Mouse (Mus musculus) MEL (cell line): ENCODE measurements at regions not wholly inside any gene's neighbourhood (a gene's known extent, or its start where the extent isn't known, plus 50 kb on each side); places are given as distances from the start of the nearest gene placed in this dataset.

ENCODE experiments used
- DNase-seq: peaks from one replicate; pipeline ENCODE4 v3.0.0; 2011; ENCODE audit warnings: low read depth, low spot score
- H3K27ac ChIP-seq: 2 replicates; pipeline ENCODE4 v1.5.1; 2012; ENCODE audit warnings: low read depth, mild to moderate bottlenecking, control low read depth, low read length, moderate library complexity; ENCODE audit not compliant: control insufficient read depth
- H3K27me3 ChIP-seq, 2 experiments: fragments of 150-350 bp in 1 of 2; sonication (generic) in 1 of 2; 2 replicates each; pipeline ENCODE4 v1.6.1; 2012; ENCODE audit warnings: low read length in 2 of 2, mild to moderate bottlenecking in 2 of 2, improper control_type of control experiment in 1 of 2, moderate library complexity in 1 of 2; ENCODE audit not compliant: insufficient read depth in 2 of 2, control insufficient read depth in 1 of 2
- H3K36me3 ChIP-seq, 2 experiments: 2 replicates each; pipeline ENCODE4 v1.6.1; 2012 to 2014; ENCODE audit warnings: low read length in 2 of 2, improper control_type of control experiment in 1 of 2, inconsistent platforms in 1 of 2, mild to moderate bottlenecking in 1 of 2; ENCODE audit not compliant: insufficient read depth in 2 of 2, control insufficient read depth in 1 of 2
- H3K4me1 ChIP-seq, 2 experiments: fragments of 150-350 bp in 1 of 2; sonication (generic) in 1 of 2; 2 replicates each; pipeline ENCODE4 v1.6.1; 2012; ENCODE audit warnings: low read length in 2 of 2, improper control_type of control experiment in 1 of 2, mild to moderate bottlenecking in 1 of 2; ENCODE audit not compliant: insufficient read depth in 2 of 2, control insufficient read depth in 1 of 2
- H3K4me3 ChIP-seq, 2 experiments: fragments of 150-350 bp in 1 of 2; sonication (generic) in 1 of 2; 2 replicates each; pipeline ENCODE4 v1.5.1; 2012; ENCODE audit warnings: low read depth in 2 of 2, low read length in 2 of 2, mild to moderate bottlenecking in 2 of 2, moderate library complexity in 2 of 2, control low read depth in 1 of 2, improper control_type of control experiment in 1 of 2; ENCODE audit not compliant: control insufficient read depth in 1 of 2, insufficient read depth in 1 of 2
- H3K79me2 ChIP-seq: 2 replicates; pipeline ENCODE4 v1.6.1; 2012; ENCODE audit warnings: mild to moderate bottlenecking, low read length, moderate library complexity; ENCODE audit not compliant: control insufficient read depth, poor library complexity, insufficient read depth
- H3K9ac ChIP-seq: 2 replicates; pipeline ENCODE4 v1.6.1; 2012; ENCODE audit warnings: low read depth, mild to moderate bottlenecking, control low read depth, low read length, moderate library complexity; ENCODE audit not compliant: control insufficient read depth, poor library complexity, severe bottlenecking
- H3K9me3 ChIP-seq: fragments of 150-350 bp; sonication (generic); replicated peaks from 2 replicates; pipeline ENCODE4 v1.6.1; 2012; ENCODE audit warnings: mild to moderate bottlenecking, low read length, improper control_type of control experiment, moderate library complexity; ENCODE audit not compliant: insufficient read depth
- CTCF ChIP-seq, 3 experiments: IDR thresholded peaks in 2 of 3; conservative IDR thresholded peaks in 1 of 3; 2 replicates each; pipeline ENCODE4 v1.5.1; 2011 to 2012; ENCODE audit warnings: low read length in 3 of 3, low read depth in 2 of 3, mild to moderate bottlenecking in 2 of 3, improper control_type of control experiment in 1 of 3, inconsistent platforms in 1 of 3, mixed read lengths in 1 of 3, moderate library complexity in 1 of 3; ENCODE audit not compliant: control insufficient read depth in 1 of 3, insufficient read depth in 1 of 3, poor library complexity in 1 of 3, severe bottlenecking in 1 of 3
- EP300 ChIP-seq, 2 experiments: IDR thresholded peaks; 2 replicates each; pipeline ENCODE4 v1.6.1; 2011; ENCODE audit warnings: improper control_type of control experiment in 2 of 2, low read length in 2 of 2, low read depth in 1 of 2, mild to moderate bottlenecking in 1 of 2
- GABPA ChIP-seq: IDR thresholded peaks from 2 replicates; pipeline ENCODE4 v1.6.1; 2012; ENCODE audit warnings: low read depth, mild to moderate bottlenecking, inconsistent platforms, low read length, improper control_type of control experiment, moderate library complexity
- KAT2A ChIP-seq: conservative IDR thresholded peaks from 2 replicates; pipeline ENCODE4 v1.6.1; 2012; ENCODE audit warnings: low read depth, low read length, improper control_type of control experiment, inconsistent platforms
- MAX ChIP-seq: IDR thresholded peaks from 2 replicates; pipeline ENCODE4 v1.6.1; 2011; ENCODE audit warnings: low read length, improper control_type of control experiment
- MAZ ChIP-seq: IDR thresholded peaks from 2 replicates; pipeline ENCODE4 v1.6.1; 2012; ENCODE audit warnings: low read depth, mild to moderate bottlenecking, inconsistent platforms, low read length, improper control_type of control experiment
- MXI1 ChIP-seq: IDR thresholded peaks from 2 replicates; pipeline ENCODE4 v1.6.1; 2011; ENCODE audit warnings: mild to moderate bottlenecking, low read depth, low read length, improper control_type of control experiment
- MYC ChIP-seq: IDR thresholded peaks from 2 replicates; pipeline ENCODE4 v1.6.1; 2011; ENCODE audit warnings: low read depth, mild to moderate bottlenecking, low read length, improper control_type of control experiment, moderate library complexity
- NELFE ChIP-seq: IDR thresholded peaks from 2 replicates; pipeline ENCODE4 v1.6.1; 2011; ENCODE audit warnings: low read depth, low read length, improper control_type of control experiment
- NRF1 ChIP-seq: IDR thresholded peaks from 2 replicates; pipeline ENCODE4 v1.6.1; 2014; ENCODE audit warnings: low read depth, mild to moderate bottlenecking, inconsistent platforms, low read length, improper control_type of control experiment, moderate library complexity; ENCODE audit not compliant: poor library complexity, insufficient read depth, severe bottlenecking
- POLR2A ChIP-seq, 2 experiments: IDR thresholded peaks; 2 replicates each; pipeline ENCODE4 v1.6.1; 2011 to 2012; ENCODE audit warnings: low read length in 2 of 2, mild to moderate bottlenecking in 2 of 2, control low read depth in 1 of 2, improper control_type of control experiment in 1 of 2, low read depth in 1 of 2, moderate library complexity in 1 of 2; ENCODE audit not compliant: control insufficient read depth in 1 of 2, insufficient read depth in 1 of 2, poor library complexity in 1 of 2
- POLR2AphosphoS5 ChIP-seq: IDR thresholded peaks from 2 replicates; pipeline ENCODE4 v1.6.1; 2012; ENCODE audit warnings: low read depth, borderline replicate concordance, mild to moderate bottlenecking, inconsistent platforms, low read length, moderate library complexity, mixed read lengths
- RAD21 ChIP-seq: IDR thresholded peaks from 2 replicates; pipeline ENCODE4 v1.6.1; 2011; ENCODE audit warnings: mild to moderate bottlenecking, low read depth, low read length, improper control_type of control experiment
- TCF12 ChIP-seq: IDR thresholded peaks from 2 replicates; pipeline ENCODE4 v1.6.1; 2014; ENCODE audit warnings: low read depth, mild to moderate bottlenecking, inconsistent platforms, low read length, improper control_type of control experiment, moderate library complexity
- USF1 ChIP-seq: IDR thresholded peaks from 2 replicates; pipeline ENCODE4 v1.6.1; 2014; ENCODE audit warnings: low read depth, mild to moderate bottlenecking, inconsistent platforms, low read length, improper control_type of control experiment, moderate library complexity
- USF2 ChIP-seq, 2 experiments: IDR thresholded peaks; 2 replicates each; pipeline ENCODE4 v1.6.1; 2011 to 2012; ENCODE audit warnings: improper control_type of control experiment in 2 of 2, low read length in 2 of 2, borderline replicate concordance in 1 of 2, inconsistent platforms in 1 of 2, low read depth in 1 of 2, mild to moderate bottlenecking in 1 of 2; ENCODE audit not compliant: insufficient read depth in 1 of 2
- ZC3H11A ChIP-seq: IDR thresholded peaks from 2 replicates; pipeline ENCODE4 v1.6.1; 2012; ENCODE audit warnings: low read depth, mild to moderate bottlenecking, inconsistent platforms, low read length, improper control_type of control experiment

GRCm38 (mm10) chr8:91995407-91996144 is 193.7 kb upstream of the Irx3 start:
- no peaks in the 10 kb centered on the region for H3K9me3 ChIP-seq
- H3K79me2 ChIP-seq: no peaks in the 10 kb centered on the region
- no peak overlapping the region for H3K27ac ChIP-seq
- no peak overlapping the region for H3K4me3 ChIP-seq
- no peaks in the 10 kb centered on the region for H3K27me3 ChIP-seq
- no peaks in the 10 kb centered on the region for H3K36me3 ChIP-seq
- no peak for TF ChIP-seq MAX
- TF ChIP-seq POLR2AphosphoS5: no peak
- TF ChIP-seq EP300 (IDR thresholded peaks at IDR 0.05; ENCODE audit: low read depth in 1 of 2, low read length in 2 of 2): no peak
- TF ChIP-seq MYC: no peak
- no peak for TF ChIP-seq GABPA
- TF ChIP-seq MXI1: no peak
- TF ChIP-seq TCF12: no peak
- TF ChIP-seq USF2 (IDR thresholded peaks at IDR 0.05; ENCODE audit: borderline replicate concordance in 1 of 2, insufficient read depth in 1 of 2, low read depth in 1 of 2, low read length in 2 of 2): no peak
- TF ChIP-seq POLR2A (IDR thresholded peaks at IDR 0.05; ENCODE audit: control insufficient read depth in 1 of 2, insufficient read depth in 1 of 2, low read depth in 1 of 2, low read length in 2 of 2, poor library complexity in 1 of 2): no peak
- TF ChIP-seq ZC3H11A: no peak
- TF ChIP-seq NELFE: no peak
- TF ChIP-seq NRF1: no peak
- TF ChIP-seq, all 39 proteins: peak for 0
- Histone ChIP-seq H3K4me1 (no peaks in the 10 kb centered on the region), H3K9ac (no peak overlapping the region)
- DNase-seq: no peak

- no peak for DNase-seq
- no peak overlapping the region for H3K9ac ChIP-seq
- no peaks in the 10 kb centered on the region for H3K79me2 ChIP-seq
- H3K4me1 ChIP-seq: no peaks in the 10 kb centered on the region
- TF ChIP-seq TCF12 (no peak), KAT2A (no peak), MAZ (no peak), CTCF (IDR thresholded peaks at IDR 0.05 in 2 of 3, conservative IDR thresholded peaks at IDR 0.05 in 1 of 3; ENCODE audit: control insufficient read depth in 1 of 3, insufficient read depth in 1 of 3, low read depth in 2 of 3, low read length in 3 of 3, poor library complexity in 1 of 3, severe bottlenecking in 1 of 3) (no peak), USF1 (no peak), RAD21 (no peak)
- no peak overlapping the region for H3K27ac ChIP-seq
- H3K9me3 ChIP-seq: no peaks in the 10 kb centered on the region
- no peaks in the 10 kb centered on the region for H3K36me3 ChIP-seq
- H3K4me3 ChIP-seq: no peak overlapping the region
- H3K27me3 ChIP-seq: no peaks in the 10 kb centered on the region
These were observed 189.9 kb upstream of the Irx3 start for GRCm38 (mm10) chr8:91991542-91992452.
